Mouse (Mus musculus) kidney, embryonic 14.5 days (tissue): ENCODE measurements at regions not wholly inside any gene's neighbourhood (a gene's known extent, or its start where the extent isn't known, plus 50 kb on each side); places are given as distances from the start of the nearest gene placed in this dataset.

Source experiments
- ATAC-seq: fragments of 200-750 bp; cut with Nextera tagmentation; 2 replicates; pipeline ENCODE4 v1.8.0; 2017; ENCODE audit warnings: moderate number of reproducible peaks, mild to moderate bottlenecking, moderate TSS enrichment, moderate library complexity; ENCODE audit not compliant: low FRiP score, low TSS enrichment
- H3K27ac ChIP-seq: fragments of 300-500 bp; sonication (generic); 2 replicates; pipeline ENCODE4 v1.5.1; 2014; ENCODE audit warnings: low read depth, mild to moderate bottlenecking, low read length, moderate library complexity, mixed read lengths
- H3K27me3 ChIP-seq: fragments of 300-500 bp; sonication (generic); 2 replicates; pipeline ENCODE4 v1.6.1; 2014; ENCODE audit warnings: mild to moderate bottlenecking, low read length; ENCODE audit not compliant: control insufficient read depth, insufficient read depth
- H3K36me3 ChIP-seq: fragments of 300-500 bp; sonication (generic); 2 replicates; pipeline ENCODE4 v1.6.1; 2014; ENCODE audit warnings: low read length, mixed read lengths; ENCODE audit not compliant: control insufficient read depth, insufficient read depth
- H3K4me1 ChIP-seq: fragments of 300-500 bp; sonication (generic); 2 replicates; pipeline ENCODE4 v1.6.1; 2014; ENCODE audit warnings: low read length, mixed read lengths; ENCODE audit not compliant: control insufficient read depth, insufficient read depth
- H3K4me2 ChIP-seq: fragments of 300-500 bp; sonication (generic); replicated peaks from 2 replicates; pipeline ENCODE4 v1.6.1; 2014; ENCODE audit warnings: low read depth, mild to moderate bottlenecking, low read length
- H3K4me3 ChIP-seq: fragments of 300-500 bp; sonication (generic); 2 replicates; pipeline ENCODE4 v1.5.1; 2014; ENCODE audit warnings: mild to moderate bottlenecking, low read length
- H3K9ac ChIP-seq: fragments of 300-500 bp; sonication (generic); 2 replicates; pipeline ENCODE4 v1.6.1; 2014; ENCODE audit warnings: low read depth, mild to moderate bottlenecking, low read length, moderate library complexity
- H3K9me3 ChIP-seq: fragments of 300-500 bp; sonication (generic); 2 replicates; pipeline ENCODE4 v1.6.1; 2016; ENCODE audit warnings: low read length; ENCODE audit not compliant: control insufficient read depth
- WGBS: fragments of 180-500 bp; shearing (Covaris S2); extraction: QIAGEN DNeasy Blood & Tissue Kit; methylation state at CpG from one replicate; pipeline ENCODE4 v1.1.7; 2014; 5-methylcytosine and 5-hydroxymethylcytosine counted together

DNA sequence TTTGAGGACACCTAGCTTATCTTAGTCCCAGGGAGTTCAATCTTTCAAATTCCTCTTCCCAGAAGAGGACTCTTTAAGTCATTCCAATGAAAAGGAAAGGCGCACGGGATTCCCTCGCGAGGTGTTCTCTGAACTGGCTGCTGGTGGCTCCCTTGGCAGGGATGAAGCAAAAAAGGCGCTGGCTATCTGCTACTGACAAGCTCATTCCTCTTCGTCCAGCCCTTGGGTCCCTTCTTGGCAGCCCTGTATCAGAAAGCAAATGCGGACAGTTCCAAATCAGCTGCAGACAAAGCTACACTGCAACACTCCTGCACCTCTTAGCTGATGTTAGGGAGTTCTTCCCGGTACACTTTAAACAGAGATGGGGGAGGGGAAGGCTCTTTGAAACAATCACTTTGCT, 155.4 kb downstream of the Ifng start:
- ATAC-seq, result no peak
- Histone ChIP-seq H3K9ac (no peak overlapping the region), H3K9me3 (no peaks in the 10 kb centered on the region), H3K4me3 (no peak overlapping the region), H3K36me3 (no peaks in the 10 kb centered on the region), H3K4me2 (no peak overlapping the region), H3K4me1 (no peaks in the 10 kb centered on the region), H3K27me3 (no peaks in the 10 kb centered on the region), H3K27ac (no peak overlapping the region)
- WGBS, result 69% methylated on average over 8 of the region's 8 CpGs

DNA sequence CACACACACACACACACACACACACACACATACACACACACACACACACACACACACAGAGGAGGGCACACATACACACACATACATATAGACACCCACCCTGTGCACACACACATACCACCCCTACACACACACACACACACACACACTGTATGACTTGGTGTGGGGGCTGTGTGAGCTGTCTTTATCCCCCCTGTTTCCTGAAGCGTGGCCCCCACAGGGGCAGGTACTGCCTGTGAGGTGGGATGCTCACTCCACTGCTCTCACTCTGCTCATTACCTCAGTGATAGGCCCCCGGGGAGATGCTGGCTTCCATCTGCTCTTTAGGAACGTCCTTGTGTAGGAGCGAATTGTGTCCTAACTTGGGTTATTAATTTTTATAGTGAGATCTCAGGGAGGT, 157.7 kb downstream of the Ifng start:
- Histone ChIP-seq H3K4me1 (no peaks in the 10 kb centered on the region), H3K36me3 (no peaks in the 10 kb centered on the region), H3K27me3 (no peaks in the 10 kb centered on the region), H3K9me3 (no peaks in the 10 kb centered on the region), H3K4me3 (no peak overlapping the region), H3K27ac (no peak overlapping the region), H3K4me2 (no peak overlapping the region), H3K9ac (no peak overlapping the region)
- 51% methylated on average over 4 of the region's 4 CpGs for WGBS
- ATAC-seq, result no peak

DNA sequence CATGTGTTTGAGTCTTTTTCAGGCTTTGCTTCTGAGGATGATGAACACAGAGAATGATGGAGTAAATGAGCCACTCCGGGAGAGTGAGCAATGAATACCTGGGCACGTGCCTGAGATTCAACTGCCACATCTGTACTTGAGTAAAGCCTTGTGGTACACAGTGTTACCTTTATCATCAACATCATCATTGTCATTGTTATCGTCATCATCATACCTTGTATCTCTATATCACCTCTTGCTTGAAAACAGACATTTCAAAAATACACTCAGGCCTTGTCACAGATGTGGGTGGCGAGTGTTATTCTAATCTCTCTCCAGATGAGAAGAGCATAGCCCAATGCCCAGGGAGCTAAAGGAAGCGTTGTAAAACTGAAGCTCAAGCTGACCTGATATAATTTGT, 158.4 kb downstream of the Ifng start:
- Histone ChIP-seq H3K36me3 (no peaks in the 10 kb centered on the region), H3K9me3 (no peaks in the 10 kb centered on the region), H3K4me1 (no peaks in the 10 kb centered on the region), H3K9ac (no peak overlapping the region), H3K4me2 (no peak overlapping the region), H3K27me3 (no peaks in the 10 kb centered on the region), H3K4me3 (no peak overlapping the region), H3K27ac (no peak overlapping the region)
- no peak for ATAC-seq
- WGBS, result 90% methylated on average over 5 of the region's 5 CpGs

DNA sequence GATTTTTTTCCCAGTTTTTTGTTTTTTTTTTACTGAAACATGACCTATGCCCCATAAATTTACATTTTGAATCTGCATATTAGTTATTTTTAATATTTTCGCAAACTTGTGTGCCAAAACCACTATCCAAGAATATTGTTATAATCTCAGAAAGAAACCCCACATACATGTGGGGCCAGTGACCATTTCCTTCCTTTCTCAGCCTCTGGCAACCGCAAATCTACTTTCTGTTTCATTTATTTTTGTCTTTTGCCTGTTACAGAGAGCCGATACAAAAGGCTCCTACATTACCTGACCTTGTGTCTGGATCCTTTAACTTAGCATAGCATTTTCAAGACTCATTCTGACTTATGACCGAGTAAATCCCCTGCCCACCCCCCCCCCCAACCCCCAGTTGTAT, 158.8 kb downstream of the Ifng start:
- Histone ChIP-seq H3K4me1 (no peaks in the 10 kb centered on the region), H3K9ac (no peak overlapping the region), H3K9me3 (no peaks in the 10 kb centered on the region), H3K36me3 (no peaks in the 10 kb centered on the region), H3K27me3 (no peaks in the 10 kb centered on the region), H3K27ac (no peak overlapping the region), H3K4me3 (no peak overlapping the region), H3K4me2 (no peak overlapping the region)
- 76% methylated on average over 4 of the region's 4 CpGs for WGBS
- ATAC-seq, result no peak

DNA sequence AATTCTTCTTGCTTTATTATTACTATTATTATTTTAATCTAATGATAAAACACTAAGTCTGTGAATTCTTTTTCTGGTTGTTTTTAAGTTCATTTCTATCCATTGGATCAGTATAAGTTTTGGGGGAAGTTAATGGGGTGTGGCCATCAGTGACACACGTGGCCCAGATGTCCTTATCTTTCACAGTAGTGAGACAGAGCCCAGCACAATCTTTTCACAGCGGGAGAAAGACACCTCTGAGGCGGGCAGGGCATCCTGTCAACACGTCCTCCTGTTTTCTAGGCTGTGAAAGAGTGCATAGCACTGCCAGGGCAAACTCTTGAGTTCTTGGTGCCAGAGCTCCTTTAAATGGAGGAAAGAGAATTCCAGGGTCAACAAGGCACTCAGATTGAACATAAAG, 162.1 kb downstream of the Ifng start:
- Histone ChIP-seq H3K27ac (no peak overlapping the region), H3K27me3 (no peaks in the 10 kb centered on the region), H3K4me1 (no peaks in the 10 kb centered on the region), H3K36me3 (no peaks in the 10 kb centered on the region), H3K9ac (no peak overlapping the region), H3K4me2 (no peak overlapping the region), H3K4me3 (no peak overlapping the region), H3K9me3 (no peaks in the 10 kb centered on the region)
- 67% methylated on average over 4 of the region's 4 CpGs for WGBS
- no peak for ATAC-seq

DNA sequence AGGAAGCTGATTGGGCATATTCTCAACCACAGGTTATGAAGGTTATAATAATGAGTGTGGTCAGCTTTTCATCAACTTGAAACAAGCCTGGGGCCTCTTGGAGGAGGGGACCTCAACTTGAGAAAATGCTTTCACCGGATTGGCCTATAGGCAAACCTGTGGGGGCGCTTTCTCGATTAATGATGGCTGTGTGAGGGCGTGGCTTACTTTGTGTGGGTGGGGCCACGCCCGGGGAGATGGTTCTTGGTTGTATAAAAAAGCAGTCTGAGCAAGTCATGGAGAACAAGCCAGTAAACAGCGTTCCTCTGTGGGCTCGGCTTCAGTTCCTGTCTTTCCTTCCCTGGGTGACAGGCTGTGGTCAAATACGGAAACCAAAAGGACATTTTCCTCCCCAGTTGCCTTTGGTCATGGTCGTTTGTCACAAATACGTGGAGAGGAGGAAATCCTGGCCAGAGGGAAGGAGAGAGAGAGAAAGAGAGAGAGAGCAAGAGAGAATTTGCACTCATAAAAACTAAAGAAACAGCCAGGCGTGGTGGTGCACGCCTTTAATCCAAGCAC, 163.1 kb downstream of the Ifng start:
- Histone ChIP-seq H3K4me2 (no peak overlapping the region), H3K27me3 (no peaks in the 10 kb centered on the region), H3K9ac (no peak overlapping the region), H3K4me1 (no peaks in the 10 kb centered on the region), H3K36me3 (no peaks in the 10 kb centered on the region), H3K9me3 (no peaks in the 10 kb centered on the region), H3K4me3 (no peak overlapping the region), H3K27ac (no peak overlapping the region)
- no peak for ATAC-seq
- WGBS, result 82% methylated on average over 13 of the region's 13 CpGs

DNA sequence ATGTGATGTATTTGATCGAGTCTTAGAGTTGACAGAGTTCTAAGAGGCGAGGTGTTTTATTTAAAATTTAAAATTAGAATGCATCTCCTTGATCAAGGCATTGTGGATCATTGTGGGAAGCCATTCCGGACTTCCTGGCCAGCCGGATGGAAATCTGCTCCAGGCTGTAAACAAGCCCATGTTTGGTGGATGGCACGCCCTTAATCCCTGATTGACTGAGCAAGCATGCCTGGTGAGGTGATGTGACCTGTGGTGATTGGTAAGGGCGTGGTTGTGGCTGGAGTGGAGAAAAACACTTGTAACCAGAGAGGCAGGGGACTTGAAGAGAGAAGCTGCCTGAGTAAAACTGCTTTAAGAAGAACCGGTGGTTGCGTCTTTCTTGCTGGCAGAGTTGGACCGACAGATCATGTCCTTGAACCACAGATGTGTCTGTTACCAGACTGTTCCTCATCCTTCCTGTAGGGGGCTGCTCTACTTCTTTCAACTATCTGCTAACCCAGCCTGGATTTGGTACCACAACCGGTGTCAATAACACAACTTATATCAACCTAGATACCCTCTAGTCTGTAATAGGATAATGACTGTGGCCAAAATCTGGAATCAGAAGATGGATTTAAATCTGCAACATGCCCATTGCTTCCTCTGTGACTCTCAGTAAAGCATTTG, 164.4 kb downstream of the Ifng start:
- no peaks in the 10 kb centered on the region for H3K36me3 ChIP-seq
- 94% methylated on average over 10 of the region's 10 CpGs for WGBS
- no peaks in the 10 kb centered on the region for H3K9me3 ChIP-seq
- H3K4me1 ChIP-seq, result no peaks in the 10 kb centered on the region
- H3K27me3 ChIP-seq, result no peaks in the 10 kb centered on the region
- no peak overlapping the region for H3K27ac ChIP-seq
- no peak overlapping the region for H3K4me3 ChIP-seq
- H3K4me2 ChIP-seq, result no peak overlapping the region
- ATAC-seq, result no peak
- H3K9ac ChIP-seq, result no peak overlapping the region

DNA sequence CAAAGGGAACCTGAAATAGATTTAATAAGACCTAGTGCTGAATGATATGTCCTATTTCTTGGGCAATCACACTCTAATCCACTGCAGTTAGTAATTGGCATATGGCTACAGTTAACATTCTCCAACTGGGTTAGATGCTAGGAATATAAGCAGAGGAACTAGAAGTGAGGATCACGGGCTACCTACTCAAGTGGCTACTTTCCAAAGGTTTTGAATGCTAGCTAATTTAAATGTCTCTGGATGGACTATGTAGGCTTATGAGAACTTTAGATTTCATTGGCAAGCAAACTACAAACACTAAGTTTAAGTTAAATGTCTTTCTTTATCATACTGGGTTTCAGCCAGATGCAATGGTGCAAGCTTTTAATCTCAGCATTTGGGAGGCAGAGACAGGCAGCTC, 166.6 kb downstream of the Ifng start:
- no peak overlapping the region for H3K27ac ChIP-seq
- H3K4me3 ChIP-seq, result no peak overlapping the region
- no peaks in the 10 kb centered on the region for H3K36me3 ChIP-seq
- no peaks in the 10 kb centered on the region for H3K27me3 ChIP-seq
- WGBS, result 95% methylated on average over 1 of the region's 1 CpGs
- no peaks in the 10 kb centered on the region for H3K4me1 ChIP-seq
- H3K9ac ChIP-seq, result no peak overlapping the region
- no peaks in the 10 kb centered on the region for H3K9me3 ChIP-seq
- H3K4me2 ChIP-seq, result no peak overlapping the region
- no peak for ATAC-seq

DNA sequence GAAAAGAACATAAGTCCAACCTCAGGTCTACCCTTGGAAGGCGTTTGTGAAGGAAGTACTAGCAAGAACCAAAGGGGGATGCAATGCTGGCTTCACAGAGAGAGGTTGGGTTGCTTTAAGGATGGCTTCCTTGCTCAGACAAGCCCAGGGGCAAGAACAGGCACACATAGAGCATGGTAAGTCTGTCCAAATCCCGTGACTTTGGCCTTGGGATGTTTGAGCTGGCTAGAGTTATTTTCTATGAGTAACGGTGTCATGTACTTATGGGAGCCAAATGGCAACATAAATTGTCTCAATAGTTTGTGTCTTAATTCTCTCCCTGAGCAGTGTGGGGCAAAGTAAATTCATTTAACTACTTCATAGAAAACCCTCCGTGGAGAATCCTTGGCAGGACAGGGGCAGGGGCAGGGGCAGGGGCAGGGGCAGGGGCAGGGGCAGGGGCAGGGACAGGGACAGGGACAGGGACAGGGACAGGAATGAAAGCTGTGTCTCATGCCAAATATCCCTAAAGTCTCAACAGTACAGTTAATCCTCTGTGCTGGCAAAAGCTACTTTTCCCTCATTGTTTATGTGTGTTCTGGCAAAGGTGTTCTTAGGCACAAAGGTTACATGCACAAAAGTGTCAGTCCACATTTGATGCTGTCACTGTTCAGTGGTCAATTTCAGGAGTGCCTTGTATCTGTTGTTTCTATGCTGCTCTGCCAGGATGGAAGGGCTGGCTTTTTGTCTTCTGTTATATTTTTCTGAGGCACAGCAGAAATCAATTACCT, 167.7 kb downstream of the Ifng start:
- 45% methylated on average over 4 of the region's 4 CpGs for WGBS
- Histone ChIP-seq H3K4me2 (no peak overlapping the region), H3K4me1 (no peaks in the 10 kb centered on the region), H3K36me3 (no peaks in the 10 kb centered on the region), H3K9me3 (no peaks in the 10 kb centered on the region), H3K4me3 (no peak overlapping the region), H3K27ac (no peak overlapping the region), H3K9ac (no peak overlapping the region), H3K27me3 (no peaks in the 10 kb centered on the region)
- ATAC-seq, result no peak
